Mouse (Mus musculus) limb, embryonic 14.5 days (tissue): ENCODE measurements at regions not wholly inside any gene's neighbourhood (a gene's known extent, or its start where the extent isn't known, plus 50 kb on each side); places are given as distances from the start of the nearest gene placed in this dataset.

Experiments used
- ATAC-seq: fragments of 200-750 bp; cut with Nextera tagmentation; 2 replicates; pipeline ENCODE4 v1.8.0; 2017; ENCODE audit warnings: low read depth, moderate number of reproducible peaks, moderate TSS enrichment; ENCODE audit not compliant: low FRiP score
- DNase-seq: peaks from one replicate; pipeline ENCODE4 v3.0.0-alpha.2; 2015; ENCODE audit warnings: low spot score
- H3K27ac ChIP-seq: fragments of 300-500 bp; sonication (generic); replicated peaks from 2 replicates; pipeline ENCODE4 v1.5.1; 2014; ENCODE audit warnings: low read depth, mild to moderate bottlenecking, low read length, moderate library complexity, mixed read lengths
- H3K27me3 ChIP-seq: fragments of 300-500 bp; sonication (generic); 2 replicates; pipeline ENCODE4 v1.6.1; 2014; ENCODE audit warnings: low read length, mixed read lengths; ENCODE audit not compliant: control insufficient read depth, insufficient read depth
- H3K36me3 ChIP-seq: fragments of 300-500 bp; sonication (generic); 2 replicates; pipeline ENCODE4 v1.6.1; 2014; ENCODE audit warnings: mild to moderate bottlenecking, low read length, moderate library complexity, mixed read lengths; ENCODE audit not compliant: control insufficient read depth, insufficient read depth
- H3K4me1 ChIP-seq: fragments of 300-500 bp; sonication (generic); 2 replicates; pipeline ENCODE4 v1.6.1; 2014; ENCODE audit warnings: antibody characterized with exemption, low read length, mixed read lengths; ENCODE audit not compliant: control insufficient read depth, insufficient read depth
- H3K4me2 ChIP-seq: fragments of 300-500 bp; sonication (generic); replicated peaks from 2 replicates; pipeline ENCODE4 v1.6.1; 2014; ENCODE audit warnings: low read depth, mild to moderate bottlenecking, low read length, moderate library complexity; ENCODE audit not compliant: severe bottlenecking
- H3K4me3 ChIP-seq: fragments of 300-500 bp; sonication (generic); replicated peaks from 2 replicates; pipeline ENCODE4 v1.5.1; 2014; ENCODE audit warnings: low read length
- H3K9ac ChIP-seq: fragments of 300-500 bp; sonication (generic); 2 replicates; pipeline ENCODE4 v1.6.1; 2014; ENCODE audit warnings: mild to moderate bottlenecking, low read depth, low read length, moderate library complexity; ENCODE audit not compliant: severe bottlenecking
- H3K9me3 ChIP-seq: fragments of 300-500 bp; sonication (generic); 2 replicates; pipeline ENCODE4 v1.6.1; 2016; ENCODE audit warnings: low read length; ENCODE audit not compliant: control insufficient read depth
- POLR2A ChIP-seq: fragments of 200-500 bp; IDR thresholded peaks from 2 replicates; pipeline ENCODE4 v1.8.0; 2012; ENCODE audit warnings: inconsistent platforms, mild to moderate bottlenecking, moderate library complexity, borderline replicate concordance; ENCODE audit not compliant: insufficient read depth, insufficient read length; ENCODE audit errors: extremely low read depth
- WGBS: fragments of 180-500 bp; shearing (Covaris S2); extraction: QIAGEN DNeasy Blood & Tissue Kit; methylation state at CpG from one replicate; pipeline ENCODE4 v1.1.7; 2014; 5-methylcytosine and 5-hydroxymethylcytosine counted together

DNA sequence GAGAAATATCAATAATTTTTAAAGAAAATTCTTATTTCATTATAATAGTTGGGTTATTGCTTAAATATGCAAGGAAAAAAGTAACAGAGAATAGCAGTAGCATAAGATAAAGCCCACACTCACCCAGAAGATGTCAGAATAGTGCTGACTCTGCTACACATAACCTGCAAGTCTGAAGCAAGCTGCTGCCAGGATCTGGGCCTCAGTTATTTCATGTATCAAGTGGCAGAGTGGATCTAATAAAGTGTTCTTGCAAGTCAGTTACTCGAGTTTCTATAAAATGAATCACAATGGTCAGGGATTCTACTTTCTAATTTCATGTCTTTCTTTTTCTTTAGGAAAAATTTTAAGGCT is 466.2 kb downstream of the Klhl13 start:
- H3K4me1 ChIP-seq, result no peaks in the 10 kb centered on the region
- no peak for ATAC-seq
- H3K4me2 ChIP-seq, result no peak overlapping the region
- WGBS, result 55% methylated on average over 1 of the region's 1 CpGs
- H3K9ac ChIP-seq, result no peak overlapping the region
- DNase-seq, result no peak
- TF ChIP-seq POLR2A, result no peak
- H3K27me3 ChIP-seq, result no peaks in the 10 kb centered on the region
- H3K4me3 ChIP-seq, result no peak overlapping the region
- no peaks in the 10 kb centered on the region for H3K9me3 ChIP-seq
- H3K36me3 ChIP-seq, result no peaks in the 10 kb centered on the region
- H3K27ac ChIP-seq, result no peak overlapping the region

DNA sequence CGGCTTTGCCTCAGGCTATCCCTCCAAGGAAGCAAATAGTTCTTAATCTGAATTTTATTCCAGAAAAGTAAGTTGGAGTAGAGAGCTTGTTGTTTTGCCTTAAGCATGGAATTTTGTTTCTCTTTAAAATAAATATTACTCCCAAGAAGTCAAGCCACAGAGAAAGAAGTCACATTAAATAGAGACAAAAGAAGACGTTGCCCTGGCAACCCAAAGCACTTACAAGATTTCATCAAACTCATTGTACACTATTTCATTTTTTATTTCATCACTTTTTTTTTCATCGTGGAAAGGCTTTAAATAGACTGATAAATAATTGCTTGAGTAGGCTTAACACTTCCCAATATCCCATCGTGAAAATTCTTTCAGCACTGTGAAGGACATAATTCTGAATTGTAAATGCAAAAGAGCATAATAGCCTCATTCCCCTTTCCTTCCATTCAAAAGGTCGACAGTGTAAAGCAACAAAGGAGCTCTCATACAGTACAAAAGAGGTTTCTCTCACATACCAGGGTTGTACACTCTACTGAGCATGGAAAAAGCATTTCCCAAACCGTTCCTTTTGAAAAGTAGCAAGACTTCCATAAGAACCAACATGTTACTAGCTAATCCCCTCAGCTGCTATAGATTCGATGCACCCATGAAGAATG is 466.7 kb downstream of the Klhl13 start:
- ATAC-seq, result no peak
- no peak for TF ChIP-seq POLR2A
- no peak for DNase-seq
- H3K36me3 ChIP-seq, result no peaks in the 10 kb centered on the region
- no peak overlapping the region for H3K4me2 ChIP-seq
- no peaks in the 10 kb centered on the region for H3K4me1 ChIP-seq
- no peak overlapping the region for H3K27ac ChIP-seq
- H3K27me3 ChIP-seq, result no peaks in the 10 kb centered on the region
- no peaks in the 10 kb centered on the region for H3K9me3 ChIP-seq
- no peak overlapping the region for H3K9ac ChIP-seq
- H3K4me3 ChIP-seq, result no peak overlapping the region
- WGBS, result 72% methylated on average over 7 of the region's 7 CpGs

- no peak for TF ChIP-seq POLR2A
Measured at GRCm38 (mm10) chrX:22869791-22870190, 495.1 kb downstream of the Klhl13 start.

GRCm38 (mm10) chrX:22849522-22850495 is 515.1 kb downstream of the Klhl13 start:
- no peaks in the 10 kb centered on the region for H3K4me1 ChIP-seq
- H3K4me2 ChIP-seq, result no peak overlapping the region
- H3K9ac ChIP-seq, result no peak overlapping the region
- no peak overlapping the region for H3K27ac ChIP-seq
- no peak for DNase-seq
- ATAC-seq, result no peak
- WGBS, result 63% methylated on average over 9 of the region's 9 CpGs
- H3K27me3 ChIP-seq, result no peaks in the 10 kb centered on the region
- no peaks in the 10 kb centered on the region for H3K36me3 ChIP-seq
- no peaks in the 10 kb centered on the region for H3K9me3 ChIP-seq
- no peak overlapping the region for H3K4me3 ChIP-seq
- TF ChIP-seq POLR2A, result no peak

More at GRCm38 (mm10) chrX:22869791-22870190, 495.1 kb downstream of the Klhl13 start:
- Histone ChIP-seq H3K27ac (no peak overlapping the region), H3K9ac (no peak overlapping the region), H3K4me2 (no peak overlapping the region), H3K27me3 (no peaks in the 10 kb centered on the region), H3K4me1 (no peaks in the 10 kb centered on the region), H3K36me3 (no peaks in the 10 kb centered on the region), H3K9me3 (no peaks in the 10 kb centered on the region), H3K4me3 (no peak overlapping the region)
- 44% methylated on average over 1 of the region's 1 CpGs for WGBS
- no peak for ATAC-seq
- DNase-seq, result no peak

- TF ChIP-seq POLR2A, result no peak
- Histone ChIP-seq H3K4me1 (no peaks in the 10 kb centered on the region), H3K4me2 (no peak overlapping the region), H3K27me3 (no peaks in the 10 kb centered on the region), H3K36me3 (no peaks in the 10 kb centered on the region), H3K4me3 (no peak overlapping the region), H3K9me3 (no peaks in the 10 kb centered on the region), H3K27ac (no peak overlapping the region), H3K9ac (no peak overlapping the region)
- DNase-seq (no peak), ATAC-seq (no peak)
- 36% methylated on average over 2 of the region's 2 CpGs for WGBS
Measured at GRCm38 (mm10) chrX:22848778-22849177, 516.1 kb downstream of the Klhl13 start.
